Mouse (Mus musculus) urinary bladder, adult 2 months (tissue): ENCODE measurements around the gene Psmf1. TPM values are rescaled to one million over a fixed set of nuclear protein-coding genes. Genes with fewer than 3 reads are reported as not detected.

Source experiments
- DNase-seq: peaks from one replicate; pipeline ENCODE4 v3.0.0; 2022; ENCODE audit warnings: low spot score
- polyA plus RNA-seq: library from polyadenylated mRNA; depleted of rRNA; stranded (reverse); fragments of >200 nt; gene quantifications from 2 replicates; pipeline ENCODE4 v1.2.3, GENCODE M21; 2012; rRNA removed

Psmf1 gene
- 30.3 and 32.5 TPM in 2 replicates for polyA plus RNA-seq

- DNase-seq = no peak
Observed at GRCm38 (mm10) chr2:151743845-151744244, at the start of gene Psmf1. Psmf1 (minus strand) TSS chr2:151744186.

GRCm38 (mm10) chr2:151791156-151791555 lies 47.2 kb upstream of the Psmf1 start:
- DNase-seq = no peak

- no peak for DNase-seq
Observed at GRCm38 (mm10) chr2:151790169-151790568, 46.2 kb upstream of the Psmf1 start.

- no peak for DNase-seq
Observed at GRCm38 (mm10) chr2:151788221-151788977, 44.4 kb upstream of the Psmf1 start.

GRCm38 (mm10) chr2:151783493-151783892 lies 39.5 kb upstream of the Psmf1 start:
- DNase-seq = no peak

GRCm38 (mm10) chr2:151777366-151777765 lies 33.4 kb upstream of the Psmf1 start:
- DNase-seq = no peak

- DNase-seq = no peak
Observed at GRCm38 (mm10) chr2:151773476-151773875, 29.5 kb upstream of the Psmf1 start.

GRCm38 (mm10) chr2:151772169-151772568 lies 28.2 kb upstream of the Psmf1 start:
- no peak for DNase-seq

- DNase-seq = no peak
Observed at GRCm38 (mm10) chr2:151764557-151764956, 20.6 kb upstream of the Psmf1 start.

GRCm38 (mm10) chr2:151758806-151759353 lies 14.9 kb upstream of the Psmf1 start:
- no peak for DNase-seq

- DNase-seq = no peak
Observed at GRCm38 (mm10) chr2:151757451-151757850, 13.5 kb upstream of the Psmf1 start.

- no peak for DNase-seq
Observed at GRCm38 (mm10) chr2:151756277-151757061, 12.5 kb upstream of the Psmf1 start.

GRCm38 (mm10) chr2:151751330-151751729 lies 7.3 kb upstream of the Psmf1 start:
- no peak for DNase-seq

GRCm38 (mm10) chr2:151747847-151748705 lies 4.1 kb upstream of the Psmf1 start:
- peak; percentile 34 for DNase-seq

- DNase-seq = no peak
Observed at GRCm38 (mm10) chr2:151742850-151743679, 921 bp downstream of the Psmf1 start.

GRCm38 (mm10) chr2:151742084-151742483 lies 1.9 kb downstream of the Psmf1 start:
- DNase-seq = no peak

GRCm38 (mm10) chr2:151740741-151741526 lies 3.1 kb downstream of the Psmf1 start:
- peak; percentile 71 for DNase-seq

- no peak for DNase-seq
Observed at GRCm38 (mm10) chr2:151739505-151739904, 4.5 kb downstream of the Psmf1 start.

GRCm38 (mm10) chr2:151739081-151739480 lies 4.9 kb downstream of the Psmf1 start:
- no peak for DNase-seq

- no peak for DNase-seq
Observed at GRCm38 (mm10) chr2:151738460-151738859, 5.5 kb downstream of the Psmf1 start.
